10 mouse cellular contexts compared by ENCODE assay signal in the genomic region with DNA sequence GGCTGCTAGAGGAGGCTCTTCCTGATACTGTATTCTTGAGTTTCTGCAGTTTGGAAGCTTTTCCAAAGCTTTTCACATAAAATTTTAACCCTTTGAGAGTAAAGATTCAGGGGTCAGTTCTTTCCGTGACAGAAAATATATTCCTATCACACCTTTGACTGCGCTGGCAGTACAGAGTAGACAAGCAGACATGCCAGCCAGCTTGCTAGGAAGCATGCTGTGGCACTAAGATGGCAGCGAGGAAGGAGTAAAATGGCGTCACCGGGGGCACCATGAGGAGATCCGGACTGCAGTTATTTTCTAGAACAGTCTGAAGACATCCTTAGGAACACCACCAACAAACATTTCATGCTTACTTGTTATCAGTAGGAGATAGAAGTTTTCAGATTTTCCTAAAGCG. TPM values are rescaled to one million over a fixed set of nuclear protein-coding genes. Genes with fewer than 3 reads are reported as not detected.
DNase-seq lines count a peak whose midpoint lies in the region; ATAC-seq and TF ChIP-seq lines count a peak whose summit lies in the region.
"Had no signal": no experiment of that assay in that cellular context is flagged by ENCODE, and none has a peak within 500 bp of the region (broad histone marks: within the 10 kb centered on the region; RNA-seq: fewer than 3 reads in every experiment).

No protein-coding gene starts in this region.

- H3K9me3 ChIP-seq in embryonic facial prominence, embryonic 11.5 days (replicated peaks; ENCODE audit: control insufficient read depth, low read length), result no peaks in the 10 kb centered on the region
- no peaks in the 10 kb centered on the region for H3K9me3 ChIP-seq in forebrain, embryonic 16.5 days (ENCODE audit: control insufficient read depth, low read length)
- H3K9me3 ChIP-seq in midbrain, embryonic 16.5 days (replicated peaks; ENCODE audit: control insufficient read depth, low read length, poor library complexity, severe bottlenecking), result no peaks in the 10 kb centered on the region

- no peaks in the 10 kb centered on the region for H3K36me3 ChIP-seq in kidney, adult 2 months (ENCODE audit: control insufficient read depth, insufficient read depth, low read length)
- no peaks in the 10 kb centered on the region for H3K36me3 ChIP-seq in embryonic facial prominence, embryonic 11.5 days (replicated peaks; ENCODE audit: control insufficient read depth, insufficient read depth, low read depth, low read length)
- H3K36me3 ChIP-seq in forebrain, embryonic 16.5 days (ENCODE audit: control insufficient read depth, insufficient read depth), result no peaks in the 10 kb centered on the region
- H3K36me3 ChIP-seq in midbrain, embryonic 16.5 days (ENCODE audit: control insufficient read depth, insufficient read depth, low read length), result no peaks in the 10 kb centered on the region

- H3K27ac ChIP-seq in kidney, adult 2 months (ENCODE audit: insufficient read depth, low read depth, low read length), result peak overlapping the region; percentile 17; the same call in 1 of the 2 replicates
- H3K27ac ChIP-seq in embryonic facial prominence, embryonic 11.5 days (replicated peaks; ENCODE audit: low read depth, low read length), result peak overlapping the region; percentile 75; the same call in 1 of the 2 replicates
- H3K27ac ChIP-seq in forebrain, embryonic 16.5 days (ENCODE audit: low read length), result no peak overlapping the region; the same call in 1 of the 2 replicates
- no peak overlapping the region for H3K27ac ChIP-seq in midbrain, embryonic 16.5 days (ENCODE audit: low read length)

- no peak for TF ChIP-seq POLR2A in kidney, adult 2 months (IDR thresholded peaks at IDR 0.05; ENCODE audit: low read depth, low read length)

- H3K9ac ChIP-seq in embryonic facial prominence, embryonic 11.5 days (replicated peaks; ENCODE audit: low read length), result no peak overlapping the region
- H3K9ac ChIP-seq in forebrain, embryonic 16.5 days (replicated peaks; ENCODE audit: low read depth, low read length), result no peak overlapping the region
- H3K9ac ChIP-seq in midbrain, embryonic 16.5 days (ENCODE audit: low read depth, low read length), result no peak overlapping the region; the same call in 1 of the 2 replicates

- H3K4me2 ChIP-seq in embryonic facial prominence, embryonic 11.5 days (ENCODE audit: low read depth, low read length), result no peak overlapping the region
- peak overlapping the region; percentile 36 for H3K4me2 ChIP-seq in forebrain, embryonic 16.5 days (ENCODE audit: low read length)
- H3K4me2 ChIP-seq in midbrain, embryonic 16.5 days (ENCODE audit: low read length), result peak overlapping the region; percentile 51

- no peak for ATAC-seq in embryonic facial prominence, embryonic 11.5 days (replicated peaks; ENCODE audit: insufficient number of reproducible peaks, low FRiP score, low TSS enrichment, low read depth)
- ATAC-seq in forebrain, embryonic 16.5 days, result no peak
- no peak for ATAC-seq in midbrain, embryonic 16.5 days
- ATAC-seq: activated CD4-positive, CD25-positive, alpha-beta regulatory T cell, adult 4 months had no signal

- TF ChIP-seq CTCF in kidney, adult 2 months (conservative IDR thresholded peaks at IDR 0.05; ENCODE audit: insufficient read depth, insufficient read length, low read depth, low read length), result no peak

- H3K4me1 ChIP-seq in kidney, adult 2 months (ENCODE audit: control insufficient read depth, insufficient read depth, low read length), result no peaks in the 10 kb centered on the region
- H3K4me1 ChIP-seq in embryonic facial prominence, embryonic 11.5 days (ENCODE audit: control insufficient read depth, insufficient read depth, low read length), result no peaks in the 10 kb centered on the region; the same call in 1 of the 2 replicates
- peaks cover 18% of the 10 kb centered on the region for H3K4me1 ChIP-seq in forebrain, embryonic 16.5 days (replicated peaks; ENCODE audit: control insufficient read depth, insufficient read depth, low read length)
- peaks cover 34% of the 10 kb centered on the region for H3K4me1 ChIP-seq in midbrain, embryonic 16.5 days (ENCODE audit: control insufficient read depth, insufficient read depth, low read length)

- no peak overlapping the region for H3K4me3 ChIP-seq in kidney, adult 2 months (ENCODE audit: insufficient read depth, low read depth, low read length)
- no peak overlapping the region for H3K4me3 ChIP-seq in embryonic facial prominence, embryonic 11.5 days (ENCODE audit: low read depth, low read length)
- H3K4me3 ChIP-seq in forebrain, embryonic 16.5 days (replicated peaks; ENCODE audit: low read length), result peak overlapping the region; percentile 8; the same call in 1 of the 2 replicates
- H3K4me3 ChIP-seq in midbrain, embryonic 16.5 days (ENCODE audit: low read depth, low read length), result peak overlapping the region; percentile 31

- 93% methylated on average over 7 of the region's 7 CpGs for WGBS in kidney, adult 2 months
- 89% methylated on average over 7 of the region's 7 CpGs for WGBS in embryonic facial prominence, embryonic 11.5 days
- 86% methylated on average over 7 of the region's 7 CpGs for WGBS in forebrain, embryonic 16.5 days
- WGBS in midbrain, embryonic 16.5 days, result 90% methylated on average over 7 of the region's 7 CpGs

- no peak for DNase-seq in kidney, adult 2 months
- no peak for DNase-seq in kidney, adult 18-20 months
- DNase-seq in embryonic facial prominence, embryonic 11.5 days (ENCODE audit: low spot score), result no peak
- DNase-seq in cerebellum, postnatal 25 days, result no peak
- no peak for DNase-seq in cerebellum, postnatal 10 days
- DNase-seq: kidney, postnatal 25 days; thymus, postnatal 4 days had no signal

- no peaks in the 10 kb centered on the region for H3K27me3 ChIP-seq in kidney, adult 2 months (replicated peaks; ENCODE audit: control insufficient read depth, insufficient read depth, low read length)
- H3K27me3 ChIP-seq in embryonic facial prominence, embryonic 11.5 days (ENCODE audit: control insufficient read depth, insufficient read depth, low read length), result no peaks in the 10 kb centered on the region
- no peaks in the 10 kb centered on the region for H3K27me3 ChIP-seq in forebrain, embryonic 16.5 days (replicated peaks; ENCODE audit: control insufficient read depth, insufficient read depth, low read length)
- H3K27me3 ChIP-seq in midbrain, embryonic 16.5 days (ENCODE audit: control insufficient read depth, insufficient read depth, low read depth, low read length), result no peaks in the 10 kb centered on the region

RNA-seq across cellular contexts. Expression of a gene that starts 55.9 kb away (rescaled TPM):
- 11.2 and 11.9 TPM in 2 replicates for polyA plus RNA-seq in kidney, adult 2 months (2012; rRNA removed)
- polyA plus RNA-seq in embryonic facial prominence, embryonic 11.5 days (2014; fragmentation: Nextera tagmentation; extraction: Ambion mirVana), result 132 and 138 TPM in 2 replicates
- polyA plus RNA-seq in forebrain, embryonic 16.5 days (2015; fragmentation: Nextera tagmentation; extraction: Ambion mirVana), result 63.8 and 66.7 TPM in 2 replicates
- polyA plus RNA-seq in midbrain, embryonic 16.5 days (2015; fragmentation: Nextera tagmentation; extraction: Ambion mirVana), result 58.6 and 59.1 TPM in 2 replicates

RNA-seq across cellular contexts. Expression of a gene that starts 58.7 kb away (rescaled TPM):
- 600 and 1,070 TPM in 2 replicates for polyA plus RNA-seq in kidney, adult 2 months (2012; rRNA removed)
- not detected in 2 replicates for polyA plus RNA-seq in embryonic facial prominence, embryonic 11.5 days (2014; fragmentation: Nextera tagmentation; extraction: Ambion mirVana)
- 0.10 TPM in 1 of 2 replicates, not detected in the other for polyA plus RNA-seq in forebrain, embryonic 16.5 days (2015; fragmentation: Nextera tagmentation; extraction: Ambion mirVana)
- 0.09 TPM in 1 of 2 replicates, not detected in the other for polyA plus RNA-seq in midbrain, embryonic 16.5 days (2015; fragmentation: Nextera tagmentation; extraction: Ambion mirVana)
- polyA plus RNA-seq: activated CD4-positive, CD25-positive, alpha-beta regulatory T cell, adult 4 months had no signal

Comparison
In these comparisons a context has a peak if more than half of its experiments do, and no peak if none do; other contexts are left out.
1. H3K27ac ChIP-seq: peak in kidney, adult 2 months (single experiment) and embryonic facial prominence, embryonic 11.5 days (single experiment); none in forebrain, embryonic 16.5 days (single experiment) and midbrain, embryonic 16.5 days (single experiment).
2. H3K4me3 ChIP-seq: peak in forebrain, embryonic 16.5 days (single experiment) and midbrain, embryonic 16.5 days (single experiment); none in kidney, adult 2 months (single experiment) and embryonic facial prominence, embryonic 11.5 days (single experiment).
3. RNA of a gene that starts 58.7 kb away (polyA plus RNA-seq): 600 to 1,070 TPM in kidney, adult 2 months; 0.10 TPM in forebrain, embryonic 16.5 days, not detected in embryonic facial prominence, embryonic 11.5 days and 0.09 TPM in midbrain, embryonic 16.5 days; every median in the first group is over 100 times any median in the second.